Mouse (Mus musculus) kidney, postnatal 25 days (tissue): ENCODE measurements around the gene Med24.

Experiments used
- DNase-seq, 2 experiments: peaks; one replicate each; pipeline ENCODE4 v3.0.0; 2021; ENCODE audit warnings: mixed read lengths in 2 of 2

Gene Med24

GRCm38 (mm10) chr11:98765421-98766309 is 36.4 kb upstream of the Med24 start:
- DNase-seq = peak in 1 of 2 experiments; percentile 69

GRCm38 (mm10) chr11:98764746-98765145 is 35.5 kb upstream of the Med24 start:
- no peak for DNase-seq

- DNase-seq = no peak
These were observed 34.9 kb upstream of the Med24 start for GRCm38 (mm10) chr11:98764091-98764490.

- DNase-seq = no peak
These were observed 34.2 kb upstream of the Med24 start for GRCm38 (mm10) chr11:98763502-98763861.

- peak in 1 of 2 experiments; percentile 73 for DNase-seq
These were observed 33.7 kb upstream of the Med24 start for GRCm38 (mm10) chr11:98762756-98763501.

GRCm38 (mm10) chr11:98761939-98762338 is 32.7 kb upstream of the Med24 start:
- no peak for DNase-seq

- DNase-seq = no peak
These were observed 27.5 kb upstream of the Med24 start for GRCm38 (mm10) chr11:98756711-98757110.

GRCm38 (mm10) chr11:98755726-98756380 is 26.6 kb upstream of the Med24 start:
- DNase-seq = peak in 1 of 2 experiments; percentile 52

GRCm38 (mm10) chr11:98754621-98755181 is 25.5 kb upstream of the Med24 start:
- peak; percentile 77 to 89 for DNase-seq

- no peak for DNase-seq
These were observed 25.0 kb upstream of the Med24 start for GRCm38 (mm10) chr11:98754151-98754620.

- no peak for DNase-seq
These were observed 24.0 kb upstream of the Med24 start for GRCm38 (mm10) chr11:98753264-98753663.

GRCm38 (mm10) chr11:98752562-98753140 is 23.4 kb upstream of the Med24 start:
- DNase-seq = peak in 1 of 2 experiments; percentile 46

- peak; percentile 68 to 70 for DNase-seq
These were observed 22.1 kb upstream of the Med24 start for GRCm38 (mm10) chr11:98751221-98751782.

GRCm38 (mm10) chr11:98750351-98751201 is 21.3 kb upstream of the Med24 start:
- DNase-seq = peak; percentile 89 to 92

GRCm38 (mm10) chr11:98749716-98750115 is 20.5 kb upstream of the Med24 start:
- peak in 1 of 2 experiments; percentile 32 for DNase-seq

GRCm38 (mm10) chr11:98748506-98749416 is 19.5 kb upstream of the Med24 start:
- DNase-seq = peak; percentile 31 to 60

GRCm38 (mm10) chr11:98747804-98748505 is 18.7 kb upstream of the Med24 start:
- DNase-seq = no peak

GRCm38 (mm10) chr11:98746855-98747693 is 17.8 kb upstream of the Med24 start:
- peak; percentile 88 to 94 for DNase-seq
